Mouse (Mus musculus) thymus, adult 2 months (tissue): Measurements from ENCODE around the gene Aida. TPM values are rescaled to one million over a fixed set of nuclear protein-coding genes. Genes with fewer than 3 reads are reported as not detected.

Experiments used
- DNase-seq: peaks from one replicate; pipeline ENCODE4 v3.0.0; 2021
- H3K27ac ChIP-seq: fragments of 200-500 bp; 2 replicates; pipeline ENCODE4 v1.5.1; 2012; ENCODE audit warnings: low read length, control low read depth; ENCODE audit not compliant: control insufficient read depth, insufficient read depth
- H3K27me3 ChIP-seq: fragments of 200-500 bp; 2 replicates; pipeline ENCODE4 v1.6.1; 2012; ENCODE audit warnings: mild to moderate bottlenecking, low read length, moderate library complexity, mixed read lengths; ENCODE audit not compliant: control insufficient read depth, insufficient read depth
- H3K36me3 ChIP-seq: fragments of 200-500 bp; 2 replicates; pipeline ENCODE4 v1.6.1; 2012; ENCODE audit warnings: mild to moderate bottlenecking, low read length, moderate library complexity; ENCODE audit not compliant: control insufficient read depth, insufficient read depth
- H3K4me1 ChIP-seq: fragments of 200-500 bp; replicated peaks from 2 replicates; pipeline ENCODE4 v1.6.1; 2012; ENCODE audit warnings: low read length; ENCODE audit not compliant: control insufficient read depth, insufficient read depth
- H3K4me3 ChIP-seq: fragments of 200-500 bp; 2 replicates; pipeline ENCODE4 v1.5.1; 2012; ENCODE audit warnings: mild to moderate bottlenecking, low read length, control low read depth, moderate library complexity; ENCODE audit not compliant: control insufficient read depth, insufficient read depth
- CTCF ChIP-seq: fragments of 200-500 bp; IDR thresholded peaks from 2 replicates; pipeline ENCODE4 v1.5.1; 2012; ENCODE audit warnings: mild to moderate bottlenecking, control low read depth, low read length, moderate library complexity, borderline replicate concordance; ENCODE audit not compliant: control insufficient read depth, poor library complexity, insufficient read depth; ENCODE audit errors: extremely low read depth
- POLR2A ChIP-seq: fragments of 200-500 bp; IDR thresholded peaks from 2 replicates; pipeline ENCODE4 v1.6.1; 2012; ENCODE audit warnings: mild to moderate bottlenecking, low read length, control low read depth, moderate library complexity; ENCODE audit not compliant: control insufficient read depth, poor library complexity, insufficient read depth; ENCODE audit errors: extremely low read depth
- WGBS: fragments of 180-500 bp; shearing (Covaris S2); methylation state at CpG from one replicate; pipeline ENCODE4 v1.1.7; 2018; 5-methylcytosine and 5-hydroxymethylcytosine counted together
- polyA plus RNA-seq: library from polyadenylated mRNA; depleted of rRNA; stranded (reverse); fragments of >200 nt; gene quantifications from 2 replicates; pipeline ENCODE4 v1.2.3, GENCODE M21; 2012

Gene Aida
- polyA plus RNA-seq, 1 experiment, result 24.7 TPM

DNA sequence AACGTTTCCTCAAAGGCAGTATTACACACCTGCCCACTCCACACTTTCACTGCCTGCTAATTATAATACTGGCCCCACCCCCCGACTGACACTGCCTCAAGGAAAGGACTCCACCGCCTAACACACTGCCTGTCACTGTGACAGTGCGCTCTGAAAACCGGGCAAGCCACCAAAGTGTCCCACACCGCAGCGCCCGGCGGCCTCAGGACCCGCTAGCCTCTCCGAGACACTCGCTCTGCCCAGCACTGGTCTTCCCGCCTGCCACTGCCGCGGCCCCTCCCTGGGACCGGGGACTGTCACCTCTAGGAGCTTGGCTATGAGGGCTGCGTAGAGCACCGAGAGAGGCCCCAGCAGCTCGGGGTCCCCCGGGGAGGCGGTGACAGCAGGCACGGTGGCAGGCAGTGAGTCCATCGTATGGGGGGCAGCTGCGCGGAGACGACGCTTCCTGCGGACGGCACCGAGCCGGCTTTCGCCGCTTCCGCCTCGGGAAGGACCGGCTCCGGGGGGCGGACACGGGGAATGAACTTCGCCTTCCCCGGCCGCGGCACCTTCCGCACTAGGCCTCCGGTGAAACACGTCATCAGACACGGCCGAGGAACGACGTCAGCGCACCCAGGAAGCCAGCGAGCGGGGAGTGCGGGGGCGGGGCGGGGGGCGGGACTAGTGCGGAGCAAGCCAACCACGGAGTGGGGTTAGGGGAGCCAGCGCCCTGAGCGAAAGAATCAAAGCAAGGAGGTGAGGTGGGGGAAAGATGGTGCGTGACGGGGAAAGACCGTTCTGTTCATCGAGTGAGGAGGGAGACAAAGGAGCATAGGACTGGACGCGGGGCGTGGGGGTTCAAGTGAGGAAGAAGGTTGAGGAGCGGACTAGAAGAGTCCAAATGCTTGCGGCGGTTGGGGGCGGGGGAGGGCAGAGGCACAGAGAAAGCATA is 48.8 kb downstream of the Aida start:
- TF ChIP-seq POLR2A (peak; percentile 40; the same call in 1 of the 2 replicates), CTCF (no peak)
- peak; percentile 91 for DNase-seq
- Histone ChIP-seq H3K27ac (peak overlapping the region; percentile 76), H3K36me3 (peaks cover 25% of the 10 kb centered on the region), H3K27me3 (no peaks in the 10 kb centered on the region), H3K4me3 (peak overlapping the region; percentile 87), H3K4me1 (peaks cover 6% of the 10 kb centered on the region)
- under 1% methylated on average over 72 of the region's 72 CpGs for WGBS

DNA sequence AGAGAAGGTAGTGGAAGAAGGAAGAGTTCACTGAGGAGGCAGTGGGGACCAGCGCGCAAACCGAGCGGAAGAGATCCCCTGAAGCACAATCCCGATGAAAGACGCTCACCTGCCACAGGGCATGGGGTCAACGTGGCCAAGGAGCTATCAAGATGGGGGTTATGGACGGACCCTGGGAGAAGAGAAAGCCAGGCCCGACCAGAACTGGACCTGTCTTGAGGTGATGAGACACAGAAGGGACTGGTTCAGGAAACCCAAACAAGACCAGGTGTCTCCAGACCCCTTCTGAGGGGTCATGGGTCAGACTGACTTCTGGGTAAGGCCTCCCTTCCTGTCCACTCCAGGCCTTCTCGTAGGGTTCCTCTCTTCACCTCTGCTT is 49.4 kb downstream of the Aida start:
- WGBS, result 6% methylated on average over 10 of the region's 10 CpGs
- no peaks in the 10 kb centered on the region for H3K27me3 ChIP-seq
- peaks cover 6% of the 10 kb centered on the region for H3K4me1 ChIP-seq
- peaks cover 28% of the 10 kb centered on the region; the same call in 1 of the 2 replicates for H3K36me3 ChIP-seq
- H3K4me3 ChIP-seq, result peak overlapping the region; percentile 87
- H3K27ac ChIP-seq, result peak overlapping the region; percentile 76
- TF ChIP-seq CTCF (no peak), POLR2A (no peak)
- no peak for DNase-seq

DNA sequence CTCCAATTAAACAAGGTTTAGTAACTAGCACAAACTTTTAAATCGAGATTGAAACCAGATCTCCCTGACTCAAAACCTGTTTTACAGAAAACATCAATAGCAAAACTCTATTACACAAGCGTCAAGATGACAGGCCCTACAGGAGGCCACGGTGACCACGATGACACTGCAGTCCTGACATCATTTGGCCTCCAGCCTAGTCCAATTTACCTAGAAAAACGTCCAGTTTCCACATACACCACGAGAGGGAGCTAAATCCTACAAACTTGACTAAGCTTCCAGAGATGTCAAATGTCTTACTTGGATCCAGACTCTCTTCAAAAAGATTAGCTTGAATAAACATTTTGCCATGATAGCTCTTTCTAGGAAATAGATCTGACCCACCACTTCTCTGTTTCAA is 53.5 kb downstream of the Aida start:
- TF ChIP-seq POLR2A (no peak), CTCF (no peak)
- Histone ChIP-seq H3K27ac (no peak overlapping the region), H3K27me3 (no peaks in the 10 kb centered on the region), H3K4me3 (no peak overlapping the region), H3K4me1 (peaks cover 4% of the 10 kb centered on the region), H3K36me3 (peaks cover 44% of the 10 kb centered on the region)
- WGBS, result 3% methylated on average over 6 of the region's 6 CpGs
- peak; percentile 34 for DNase-seq

DNA sequence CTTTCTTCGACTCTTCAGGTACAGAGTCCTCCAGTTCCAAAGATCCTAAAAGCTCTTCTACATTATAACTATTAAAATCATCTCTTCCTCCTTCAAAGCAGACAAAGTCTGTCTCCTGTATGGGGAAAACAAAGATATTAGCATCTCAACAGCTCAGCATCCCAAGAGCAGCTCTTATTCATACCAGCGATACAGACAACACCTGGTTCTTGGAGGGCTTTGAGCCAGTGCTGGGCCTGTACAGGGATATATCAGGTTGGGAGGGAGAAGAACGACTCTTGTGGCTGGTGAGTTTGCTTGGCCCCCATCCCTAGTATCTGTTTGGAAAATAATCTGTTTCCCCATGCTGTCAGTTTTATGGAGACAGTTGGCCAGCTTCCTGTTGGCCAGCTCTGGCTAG is 62.5 kb downstream of the Aida start:
- 95% methylated on average over 3 of the region's 3 CpGs for WGBS
- Histone ChIP-seq H3K36me3 (peaks cover 67% of the 10 kb centered on the region), H3K27ac (no peak overlapping the region), H3K4me3 (no peak overlapping the region), H3K4me1 (no peaks in the 10 kb centered on the region), H3K27me3 (no peaks in the 10 kb centered on the region)
- TF ChIP-seq POLR2A (no peak), CTCF (no peak)
- DNase-seq, result no peak

DNA sequence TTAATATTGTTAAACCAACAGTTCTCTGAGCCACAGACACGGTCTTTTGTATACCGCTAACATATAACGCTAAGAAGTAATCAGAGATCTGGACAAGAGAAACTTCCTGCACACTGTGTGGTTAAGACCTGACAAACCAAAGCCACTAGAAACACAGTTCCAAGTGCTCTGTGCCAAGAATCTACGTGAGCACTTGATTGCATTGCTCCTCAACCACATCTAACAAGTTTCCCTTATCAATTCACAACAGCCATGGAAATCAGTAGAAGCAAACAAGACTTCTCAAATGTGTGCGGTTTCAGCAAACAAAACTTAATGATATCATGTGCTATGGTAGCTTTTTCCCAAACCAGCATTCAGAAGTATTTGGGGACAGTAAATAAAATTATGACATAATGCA is 65.9 kb downstream of the Aida start:
- TF ChIP-seq POLR2A (no peak), CTCF (no peak)
- no peak overlapping the region for H3K4me3 ChIP-seq
- H3K36me3 ChIP-seq, result peaks cover 66% of the 10 kb centered on the region
- no peak for DNase-seq
- no peaks in the 10 kb centered on the region for H3K27me3 ChIP-seq
- H3K4me1 ChIP-seq, result no peaks in the 10 kb centered on the region
- WGBS, result 43% methylated on average over 5 of the region's 5 CpGs
- no peak overlapping the region for H3K27ac ChIP-seq

DNA sequence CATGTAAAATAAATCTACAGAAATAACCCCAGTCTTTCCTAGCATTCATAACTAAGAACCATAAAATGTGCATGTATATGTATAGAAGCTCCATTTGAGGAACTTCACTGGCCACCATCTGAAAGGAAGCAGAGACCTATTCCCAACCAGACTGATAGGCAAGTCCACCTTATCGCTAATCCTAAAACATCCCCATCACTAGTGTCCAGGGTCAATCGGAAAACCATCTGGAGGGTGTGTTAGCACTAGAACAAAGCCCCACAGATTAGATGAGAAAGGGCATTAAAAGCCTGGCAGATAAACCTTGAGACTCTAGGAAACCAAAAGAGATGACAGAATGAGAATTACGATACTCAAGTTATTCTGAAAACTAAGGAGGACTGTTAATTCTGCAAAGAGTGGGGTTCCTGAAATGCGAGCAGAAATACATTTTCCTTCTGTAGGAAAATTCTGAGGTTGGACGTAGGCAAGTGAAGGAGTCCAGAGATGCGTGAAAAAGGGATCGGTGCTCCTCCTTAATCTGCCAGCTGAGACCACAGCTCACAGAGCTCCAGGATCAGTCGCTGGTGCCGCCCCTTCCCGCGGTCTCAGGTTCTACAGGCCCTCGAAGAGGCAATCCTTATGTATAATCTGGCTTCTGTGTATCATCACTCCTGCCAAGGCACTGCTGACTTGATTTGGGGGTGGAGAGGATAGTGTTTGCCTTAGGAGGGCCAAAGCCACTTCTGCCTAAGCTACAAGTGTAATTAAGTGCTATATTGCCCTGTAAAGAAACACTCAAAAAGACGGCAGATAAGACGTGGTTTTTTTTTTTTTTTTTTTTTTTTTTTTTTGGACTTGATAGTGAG is 66.6 kb downstream of the Aida start:
- 96% methylated on average over 14 of the region's 14 CpGs for WGBS
- TF ChIP-seq CTCF (no peak), POLR2A (no peak)
- Histone ChIP-seq H3K27ac (no peak overlapping the region), H3K36me3 (peaks cover 59% of the 10 kb centered on the region), H3K27me3 (no peaks in the 10 kb centered on the region), H3K4me1 (peaks cover 4% of the 10 kb centered on the region), H3K4me3 (no peak overlapping the region)
- no peak for DNase-seq
